Mouse (Mus musculus) testis, adult 2 months (tissue): ENCODE data around the gene Tiparp. TPM values are rescaled to one million over a fixed set of nuclear protein-coding genes. Genes with fewer than 3 reads are reported as not detected.

Source experiments
- H3K27ac ChIP-seq: fragments of 200-500 bp; 2 replicates; pipeline ENCODE4 v1.5.1; 2012; ENCODE audit warnings: low read depth, low read length; ENCODE audit not compliant: control insufficient read depth, insufficient read depth
- H3K27me3 ChIP-seq: fragments of 200-500 bp; 2 replicates; pipeline ENCODE4 v1.6.1; 2012; ENCODE audit warnings: mild to moderate bottlenecking, low read length, moderate library complexity; ENCODE audit not compliant: control insufficient read depth, insufficient read depth
- H3K36me3 ChIP-seq: fragments of 200-500 bp; 2 replicates; pipeline ENCODE4 v1.6.1; 2012; ENCODE audit warnings: mild to moderate bottlenecking, low read length; ENCODE audit not compliant: control insufficient read depth, insufficient read depth
- H3K4me1 ChIP-seq: fragments of 200-500 bp; 2 replicates; pipeline ENCODE4 v1.6.1; 2012; ENCODE audit warnings: low read length; ENCODE audit not compliant: control insufficient read depth, insufficient read depth
- H3K4me3 ChIP-seq: fragments of 200-500 bp; 2 replicates; pipeline ENCODE4 v1.5.1; 2012; ENCODE audit warnings: low read depth, mild to moderate bottlenecking, low read length, moderate library complexity, mixed read lengths; ENCODE audit not compliant: control insufficient read depth
- CTCF ChIP-seq: fragments of 200-500 bp; IDR thresholded peaks from 2 replicates; pipeline ENCODE4 v1.5.1; 2012; ENCODE audit warnings: low read depth, mild to moderate bottlenecking, inconsistent platforms, low read length, moderate library complexity; ENCODE audit not compliant: control insufficient read depth, insufficient read depth, insufficient replicate concordance
- POLR2A ChIP-seq: fragments of 200-500 bp; IDR thresholded peaks from 2 replicates; pipeline ENCODE4 v1.6.1; 2012; ENCODE audit warnings: low read depth, mild to moderate bottlenecking, inconsistent platforms, low read length, moderate library complexity; ENCODE audit not compliant: control insufficient read depth
- polyA plus RNA-seq: library from polyadenylated mRNA; depleted of rRNA; stranded (reverse); fragments of >200 nt; gene quantifications from 2 replicates; pipeline ENCODE4 v1.2.3, GENCODE M21; 2012

Tiparp gene
- polyA plus RNA-seq, 1 experiment = 3.7 TPM

DNA sequence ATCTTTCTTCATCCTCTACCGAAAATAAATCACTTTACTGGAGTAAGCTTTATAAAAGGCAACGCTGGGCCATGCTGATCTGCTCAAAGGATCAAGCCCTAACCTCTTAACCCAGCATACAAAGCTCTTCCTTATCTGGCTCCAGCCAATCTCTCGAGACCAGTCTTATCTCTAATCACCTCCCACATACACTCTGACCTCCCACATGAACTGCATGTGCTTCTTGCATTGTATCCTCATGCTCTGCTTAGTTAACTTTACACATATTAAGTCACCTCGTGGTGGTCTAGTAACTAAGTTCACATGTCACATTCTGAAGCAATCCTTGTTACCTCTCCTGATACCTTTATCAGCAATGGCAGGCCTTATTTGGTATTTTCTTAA, 13.3 kb downstream of the Tiparp start:
- H3K4me3 ChIP-seq = no peak overlapping the region
- H3K27ac ChIP-seq = no peak overlapping the region
- no peaks in the 10 kb centered on the region for H3K27me3 ChIP-seq
- TF ChIP-seq CTCF (no peak), POLR2A (no peak)
- H3K36me3 ChIP-seq = no peaks in the 10 kb centered on the region
- H3K4me1 ChIP-seq = no peaks in the 10 kb centered on the region

DNA sequence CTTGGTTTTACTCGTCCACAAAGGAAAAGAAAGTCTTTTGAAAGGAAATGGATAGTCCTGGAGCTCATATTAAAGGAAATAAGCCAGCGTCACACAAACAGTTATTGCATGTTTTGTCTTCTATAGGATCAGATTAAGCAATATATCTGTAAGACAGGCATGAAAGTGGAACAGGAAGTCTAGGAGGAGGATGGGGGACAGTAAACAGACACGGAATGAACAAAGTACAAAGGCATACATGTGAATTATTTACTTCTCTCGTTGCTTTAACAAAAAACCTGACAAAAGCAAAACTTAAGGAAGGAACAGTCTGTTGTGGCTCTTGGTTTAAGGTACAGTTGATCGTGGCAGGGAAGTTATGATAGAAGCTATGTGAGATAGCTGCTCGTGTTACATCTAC, 21.6 kb downstream of the Tiparp start:
- H3K27me3 ChIP-seq = no peaks in the 10 kb centered on the region
- no peak for TF ChIP-seq CTCF
- TF ChIP-seq POLR2A = no peak

DNA sequence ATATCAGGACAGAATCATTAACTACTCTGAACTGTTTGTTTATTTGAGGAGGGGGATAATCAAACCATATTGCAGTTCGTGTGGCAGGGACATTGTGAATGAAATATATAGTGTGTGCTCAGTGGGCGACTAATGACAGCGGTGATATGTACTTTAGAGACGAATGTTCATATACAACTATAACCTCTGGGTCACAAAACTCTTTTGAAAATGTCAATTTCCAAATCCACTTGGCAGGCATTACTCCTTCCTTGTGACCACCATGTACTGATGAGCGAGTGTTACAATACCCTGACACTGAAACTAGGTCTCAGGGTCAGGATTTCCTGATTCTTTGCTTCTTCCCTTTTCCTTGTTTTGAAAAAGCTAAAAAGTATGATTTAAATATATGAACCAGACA, 22.9 kb downstream of the Tiparp start:
- Histone ChIP-seq H3K4me1 (no peaks in the 10 kb centered on the region), H3K36me3 (no peaks in the 10 kb centered on the region; the same call in 1 of the 2 replicates), H3K27ac (no peak overlapping the region), H3K4me3 (no peak overlapping the region), H3K27me3 (no peaks in the 10 kb centered on the region)
- TF ChIP-seq POLR2A (no peak), CTCF (no peak)

More for the DNA sequence above, 21.6 kb downstream of the Tiparp start:
- no peaks in the 10 kb centered on the region; the same call in 1 of the 2 replicates for H3K36me3 ChIP-seq
- H3K4me3 ChIP-seq = no peak overlapping the region
- no peaks in the 10 kb centered on the region for H3K4me1 ChIP-seq
- no peak overlapping the region for H3K27ac ChIP-seq

DNA sequence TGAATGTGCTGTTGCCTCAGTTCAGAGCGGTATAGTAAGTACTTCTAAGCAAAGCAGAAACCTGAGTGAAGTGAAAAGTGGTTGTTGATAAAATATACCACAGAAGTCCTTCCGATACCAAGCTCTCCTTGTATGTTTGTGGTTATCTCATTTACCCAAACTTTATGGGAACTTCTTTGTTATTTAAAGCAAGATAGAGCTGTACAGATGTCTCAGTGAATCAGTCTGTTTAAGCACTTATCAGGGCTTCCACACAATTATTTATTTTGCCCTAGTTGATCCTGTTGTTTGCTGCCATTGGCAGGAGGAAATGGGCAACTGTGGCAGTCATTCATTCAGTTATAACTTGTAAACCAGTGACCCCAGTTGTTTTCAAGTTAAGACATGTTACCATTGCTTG, 26.4 kb downstream of the Tiparp start:
- TF ChIP-seq POLR2A = no peak
- TF ChIP-seq CTCF = no peak
- Histone ChIP-seq H3K27ac (no peak overlapping the region), H3K36me3 (no peaks in the 10 kb centered on the region; the same call in 1 of the 2 replicates), H3K27me3 (no peaks in the 10 kb centered on the region), H3K4me3 (no peak overlapping the region), H3K4me1 (no peaks in the 10 kb centered on the region)

DNA sequence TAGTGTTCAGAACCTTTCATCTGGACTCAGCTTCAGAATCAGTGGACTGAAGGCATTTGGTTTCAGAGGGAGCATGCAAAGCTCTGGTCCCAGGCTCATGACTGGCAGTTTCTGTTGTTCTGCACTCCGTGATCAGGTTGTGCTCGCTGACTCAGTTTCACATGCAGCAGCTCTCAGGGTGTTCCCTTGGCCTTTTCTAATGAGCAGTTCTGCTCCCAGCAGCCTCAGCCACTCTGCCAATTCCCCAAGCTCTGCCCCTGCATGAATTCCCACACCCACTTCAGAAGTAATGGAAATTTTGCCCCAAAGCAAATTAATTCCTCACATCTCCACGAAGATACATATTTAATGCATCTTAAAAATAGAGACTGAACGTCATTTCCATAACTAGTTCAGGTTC, 30.5 kb downstream of the Tiparp start:
- no peaks in the 10 kb centered on the region for H3K36me3 ChIP-seq
- H3K4me3 ChIP-seq = no peak overlapping the region
- H3K4me1 ChIP-seq = no peaks in the 10 kb centered on the region
- H3K27me3 ChIP-seq = no peaks in the 10 kb centered on the region
- TF ChIP-seq POLR2A (no peak), CTCF (no peak)
- H3K27ac ChIP-seq = no peak overlapping the region

DNA sequence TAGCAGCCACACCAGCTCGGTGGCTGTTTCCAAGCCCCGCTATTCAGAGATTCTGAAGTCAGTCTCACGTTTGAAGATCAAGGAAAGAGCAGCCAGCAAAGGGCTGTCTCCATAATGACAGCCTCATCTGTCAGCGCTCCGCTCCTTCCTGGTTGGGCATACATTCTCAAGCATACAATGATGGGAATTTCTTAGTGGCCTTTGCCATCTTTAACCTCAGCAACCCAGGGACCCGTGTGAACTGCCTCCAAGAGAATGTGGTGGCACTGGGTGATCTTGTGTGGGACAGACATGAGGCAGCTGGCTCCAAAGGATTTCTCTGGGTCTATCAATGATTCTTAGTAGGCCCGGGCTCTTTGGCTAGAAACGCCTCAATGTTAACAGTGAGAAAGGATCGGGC, 34.0 kb downstream of the Tiparp start:
- H3K4me3 ChIP-seq = no peak overlapping the region
- H3K27ac ChIP-seq = no peak overlapping the region
- no peaks in the 10 kb centered on the region for H3K27me3 ChIP-seq
- TF ChIP-seq POLR2A = no peak
- TF ChIP-seq CTCF = no peak
- no peaks in the 10 kb centered on the region for H3K36me3 ChIP-seq
- H3K4me1 ChIP-seq = no peaks in the 10 kb centered on the region

DNA sequence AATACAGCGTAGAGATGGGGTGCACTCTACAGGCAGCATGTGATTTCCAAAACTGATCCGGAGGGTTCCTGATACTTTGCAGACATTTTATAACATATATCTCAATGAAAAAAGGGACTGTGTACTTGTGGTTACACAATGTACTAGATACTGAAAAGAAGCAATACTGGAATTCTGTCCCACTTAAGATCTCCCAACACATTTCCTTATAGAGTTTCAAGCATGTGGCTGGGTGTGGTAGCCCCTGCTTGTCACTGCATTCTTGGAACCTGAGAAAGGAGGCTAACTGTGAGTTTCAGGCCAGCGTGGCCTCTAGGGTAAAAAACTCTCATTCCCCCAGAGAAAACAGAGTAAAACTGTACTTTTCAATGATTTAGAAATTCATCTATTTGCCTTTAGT, 34.5 kb downstream of the Tiparp start:
- Histone ChIP-seq H3K36me3 (no peaks in the 10 kb centered on the region), H3K4me3 (no peak overlapping the region), H3K27me3 (no peaks in the 10 kb centered on the region), H3K4me1 (no peaks in the 10 kb centered on the region), H3K27ac (no peak overlapping the region)
- TF ChIP-seq CTCF = no peak
- no peak for TF ChIP-seq POLR2A
